Mouse (Mus musculus): Measurements from ENCODE around the gene Fer1l5. TPM values are rescaled to one million over a fixed set of nuclear protein-coding genes. Genes with fewer than 3 reads are reported as not detected.

Fer1l5 gene
- polyA plus RNA-seq, 1 experiment from 2014 or later, result 0.78 TPM

GRCm38 (mm10) chr1:36465641-36466160 lies 93.6 kb downstream of the Fer1l5 start:
- H3K4me3 ChIP-seq, result no peak overlapping the region
- H3K9ac ChIP-seq, result no peak overlapping the region
- no peak overlapping the region for H3K27ac ChIP-seq
- no peaks in the 10 kb centered on the region for H3K36me3 ChIP-seq
- 0 out of 2 replicates have a peak, but pooled peaks cover 1% of the 10 kb centered on the region for H3K4me1 ChIP-seq
- ATAC-seq (ENCODE audit: insufficient number of reproducible peaks, low FRiP score, low TSS enrichment, low read depth), result no peak
- WGBS, result 67% methylated on average over 4 of the region's 4 CpGs
- H3K9me3 ChIP-seq, result no peaks in the 10 kb centered on the region
- no peak overlapping the region for H3K4me2 ChIP-seq
- H3K27me3 ChIP-seq, result no peaks in the 10 kb centered on the region

DNA sequence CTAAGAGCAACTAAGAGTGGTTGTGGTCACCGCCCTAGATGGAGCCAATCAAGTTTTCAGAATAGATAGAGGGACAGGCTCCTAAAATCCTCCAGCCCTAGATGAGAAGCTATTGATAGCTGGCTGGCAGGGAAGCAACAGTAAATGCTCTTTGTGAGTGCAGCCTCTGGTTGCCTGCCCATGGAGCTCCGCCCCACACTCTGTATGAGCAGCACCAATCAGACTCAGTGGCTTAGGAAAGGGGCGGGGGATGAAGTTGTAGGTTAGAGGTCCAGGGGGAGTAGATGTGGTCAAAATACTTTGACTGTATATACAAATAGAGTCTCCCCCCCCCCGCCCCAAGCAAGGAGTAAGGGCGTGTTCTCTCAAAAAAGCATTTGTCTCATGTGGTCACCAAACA lies 95.4 kb downstream of the Fer1l5 start:
- H3K4me3 ChIP-seq, result no peak overlapping the region
- H3K4me2 ChIP-seq, result no peak overlapping the region
- peaks cover 10% of the 10 kb centered on the region for H3K4me1 ChIP-seq
- H3K9me3 ChIP-seq, result no peaks in the 10 kb centered on the region
- no peaks in the 10 kb centered on the region for H3K36me3 ChIP-seq
- no peak for ATAC-seq (ENCODE audit: insufficient number of reproducible peaks, low FRiP score, low TSS enrichment, low read depth)
- H3K9ac ChIP-seq, result no peak overlapping the region
- H3K27me3 ChIP-seq, result no peaks in the 10 kb centered on the region
- no peak overlapping the region for H3K27ac ChIP-seq
- WGBS, result 48% methylated on average over 5 of the region's 5 CpGs

GRCm38 (mm10) chr1:36469811-36470444 lies 97.8 kb downstream of the Fer1l5 start:
- Histone ChIP-seq H3K4me3 (no peak overlapping the region), H3K36me3 (no peaks in the 10 kb centered on the region), H3K9ac (no peak overlapping the region), H3K9me3 (no peaks in the 10 kb centered on the region), H3K27ac (no peak overlapping the region), H3K27me3 (no peaks in the 10 kb centered on the region), H3K4me1 (peaks cover 35% of the 10 kb centered on the region), H3K4me2 (no peak overlapping the region)
- ATAC-seq (ENCODE audit: insufficient number of reproducible peaks, low FRiP score, low TSS enrichment, low read depth), result no peak
- 56% methylated on average over 2 of the region's 2 CpGs for WGBS

- H3K4me1 ChIP-seq, result peaks cover 50% of the 10 kb centered on the region
- no peaks in the 10 kb centered on the region for H3K36me3 ChIP-seq
- no peaks in the 10 kb centered on the region for H3K27me3 ChIP-seq
- H3K4me2 ChIP-seq, result peak within 1 kb of the TSS; percentile 81
- H3K27ac ChIP-seq, result peak within 1 kb of the TSS; percentile 68
- H3K4me3 ChIP-seq, result peak within 1 kb of the TSS; percentile 74
- WGBS, result under 1% methylated on average over 68 of the region's 98 CpGs
- peak; percentile 86 for ATAC-seq (ENCODE audit: insufficient number of reproducible peaks, low FRiP score, low TSS enrichment, low read depth)
- H3K9ac ChIP-seq, result peak within 1 kb of the TSS; percentile 50
- H3K9me3 ChIP-seq, result no peaks in the 10 kb centered on the region
Observed at GRCm38 (mm10) chr1:36471181-36472105, 99.4 kb downstream of the Fer1l5 start, which contains the start of gene Cnnm4. Gene Cnnm4 (plus strand): TSS chr1:36471620.

Small RNAs within 50 kb of the gene (microRNA-seq; reads per million reads assigned to microRNA genes)
- gene Mir6898, result 0.61 reads per million

Other genes starting within 250 kb of the Fer1l5 start
- gene Uggt1, start 127.6 kb upstream of the Fer1l5 start, polyA plus RNA-seq (2015; fragmentation: Nextera tagmentation; extraction: Ambion mirVana), result 52.2 and 57.2 TPM in 2 replicates
- gene Neurl3, start 97.6 kb upstream of the Fer1l5 start, polyA plus RNA-seq (2015; fragmentation: Nextera tagmentation; extraction: Ambion mirVana), result 1.7 and 2.4 TPM in 2 replicates
- gene Arid5a, start 64.6 kb upstream of the Fer1l5 start, polyA plus RNA-seq (2015; fragmentation: Nextera tagmentation; extraction: Ambion mirVana), result 12.0 and 13.5 TPM in 2 replicates
- gene Kansl3, start 3.1 kb upstream of the Fer1l5 start, polyA plus RNA-seq (2015; fragmentation: Nextera tagmentation; extraction: Ambion mirVana), result 39.0 and 40.2 TPM in 2 replicates
- gene Lman2l, start 73.0 kb downstream of the Fer1l5 start, polyA plus RNA-seq (2015; fragmentation: Nextera tagmentation; extraction: Ambion mirVana), result 45.3 and 46.4 TPM in 2 replicates
- gene Cnnm4, start 99.3 kb downstream of the Fer1l5 start, polyA plus RNA-seq (2015; fragmentation: Nextera tagmentation; extraction: Ambion mirVana), result 14.9 and 15.3 TPM in 2 replicates
- gene Cnnm3, start 139.6 kb downstream of the Fer1l5 start, polyA plus RNA-seq (2015; fragmentation: Nextera tagmentation; extraction: Ambion mirVana), result 2.6 and 3.2 TPM in 2 replicates
- 19.5 and 20.6 TPM in 2 replicates for gene Ankrd23, start 164.6 kb downstream of the Fer1l5 start, polyA plus RNA-seq (2015; fragmentation: Nextera tagmentation; extraction: Ambion mirVana)
- 0.31 and 0.38 TPM in 2 replicates for gene Gm42417, start 167.1 kb downstream of the Fer1l5 start, polyA plus RNA-seq (2015; fragmentation: Nextera tagmentation; extraction: Ambion mirVana)
- gene Ankrd39, start 175.2 kb downstream of the Fer1l5 start, polyA plus RNA-seq (2015; fragmentation: Nextera tagmentation; extraction: Ambion mirVana), result 21.7 and 24.0 TPM in 2 replicates
- 15.4 and 18.1 TPM in 2 replicates for gene Sema4c, start 186.1 kb downstream of the Fer1l5 start, polyA plus RNA-seq (2015; fragmentation: Nextera tagmentation; extraction: Ambion mirVana)

Data from limb, embryonic 15.5 days (tissue).